Mouse (Mus musculus) kidney, adult 2 months (tissue): ENCODE data around the gene Tex29. TPM values are rescaled to one million over a fixed set of nuclear protein-coding genes. Genes with fewer than 3 reads are reported as not detected.

Experiments used
- DNase-seq: peaks from one replicate; pipeline ENCODE4 v3.0.0; 2021
- H3K27ac ChIP-seq: fragments of 200-500 bp; 2 replicates; pipeline ENCODE4 v1.5.1; 2012; ENCODE audit warnings: low read depth, low read length, control low read depth, inconsistent platforms; ENCODE audit not compliant: insufficient read depth
- H3K27me3 ChIP-seq: fragments of 200-500 bp; replicated peaks from 2 replicates; pipeline ENCODE4 v1.6.1; 2012; ENCODE audit warnings: mild to moderate bottlenecking, moderate library complexity, low read length, inconsistent platforms; ENCODE audit not compliant: control insufficient read depth, insufficient read depth
- H3K36me3 ChIP-seq: fragments of 200-500 bp; 2 replicates; pipeline ENCODE4 v1.6.1; 2012; ENCODE audit warnings: mild to moderate bottlenecking, moderate library complexity, low read length, inconsistent platforms; ENCODE audit not compliant: control insufficient read depth, insufficient read depth
- H3K4me1 ChIP-seq: fragments of 200-500 bp; 2 replicates; pipeline ENCODE4 v1.6.1; 2011; ENCODE audit warnings: low read length; ENCODE audit not compliant: control insufficient read depth, insufficient read depth
- H3K4me3 ChIP-seq: fragments of 200-500 bp; 2 replicates; pipeline ENCODE4 v1.5.1; 2011; ENCODE audit warnings: mild to moderate bottlenecking, low read depth, low read length, control low read depth; ENCODE audit not compliant: insufficient read depth
- CTCF ChIP-seq: fragments of 200-500 bp; conservative IDR thresholded peaks from 2 replicates; pipeline ENCODE4 v1.5.1; 2011; ENCODE audit warnings: low read depth, mild to moderate bottlenecking, control low read depth, low read length, moderate library complexity, mixed read lengths; ENCODE audit not compliant: insufficient read depth, insufficient read length
- POLR2A ChIP-seq: fragments of 200-500 bp; IDR thresholded peaks from one replicate; pipeline ENCODE4 v1.6.1; 2011; ENCODE audit warnings: low read depth, low read length, control low read depth
- WGBS: fragments of 180-500 bp; shearing (Covaris S2); methylation state at CpG from one replicate; pipeline ENCODE4 v1.1.7; 2018; 5-methylcytosine and 5-hydroxymethylcytosine counted together
- polyA plus RNA-seq: library from polyadenylated mRNA; depleted of rRNA; stranded (reverse); fragments of >200 nt; gene quantifications from 2 replicates; pipeline ENCODE4 v1.2.3, GENCODE M21; 2012; rRNA removed

Gene Tex29
- polyA plus RNA-seq = 0.15 TPM in 1 of 2 replicates, not detected in the other

DNA sequence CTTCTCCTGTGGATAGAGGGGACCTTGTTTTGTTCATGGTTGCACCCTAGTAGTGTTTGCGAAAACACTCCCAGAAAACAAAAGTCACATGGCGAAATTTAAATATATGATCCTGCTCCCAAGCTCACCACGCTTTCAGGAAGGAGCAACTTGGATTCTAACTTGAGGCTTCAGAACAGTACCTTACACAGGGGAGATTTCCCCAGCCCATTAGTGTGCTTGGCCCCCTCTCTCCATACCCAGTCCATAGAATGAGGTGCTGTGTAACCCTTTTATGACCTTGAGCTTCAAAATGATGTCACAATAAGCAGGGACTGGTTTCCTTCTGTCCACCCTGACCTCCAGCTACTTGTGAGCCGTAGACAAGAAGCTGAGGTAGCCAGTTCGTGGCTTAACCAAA, at the start of gene Tex29:
Tex29 (plus strand) TSS at position 301 of the 400 bp plus-strand sequence.
- no peaks in the 10 kb centered on the region for H3K4me1 ChIP-seq
- no peak within 1 kb of the TSS for H3K27ac ChIP-seq
- no peak for TF ChIP-seq POLR2A
- 88% methylated on average over 5 of the region's 5 CpGs for WGBS
- no peak for DNase-seq
- H3K36me3 ChIP-seq = no peaks in the 10 kb centered on the region
- H3K4me3 ChIP-seq = no peak within 1 kb of the TSS
- H3K27me3 ChIP-seq = no peaks in the 10 kb centered on the region

DNA sequence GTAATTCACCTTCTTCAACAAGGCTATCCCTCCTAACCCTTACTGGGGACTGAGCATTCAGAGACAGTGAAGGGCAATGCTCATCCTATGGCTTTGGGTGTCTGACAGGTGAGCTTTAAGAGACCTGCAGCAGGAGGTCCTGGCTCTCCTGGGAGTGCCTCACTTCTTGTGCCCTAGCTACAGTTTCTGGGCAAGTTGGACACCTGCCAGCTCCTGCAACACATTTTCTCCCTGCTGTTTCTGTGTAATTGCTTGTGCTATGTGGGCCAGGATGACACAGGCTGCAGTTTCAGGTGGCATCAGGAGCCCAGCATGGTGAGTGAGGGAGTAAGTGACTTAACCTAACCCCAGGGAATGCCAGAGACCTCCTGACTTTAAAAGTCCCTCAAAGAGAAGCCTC, 45.3 kb upstream of the Tex29 start:
- Histone ChIP-seq H3K4me1 (0 out of 2 replicates have a peak, but pooled peaks cover 2% of the 10 kb centered on the region), H3K36me3 (no peaks in the 10 kb centered on the region), H3K27ac (no peak overlapping the region), H3K27me3 (no peaks in the 10 kb centered on the region), H3K4me3 (no peak overlapping the region)
- TF ChIP-seq POLR2A (no peak), CTCF (no peak)
- DNase-seq = no peak

DNA sequence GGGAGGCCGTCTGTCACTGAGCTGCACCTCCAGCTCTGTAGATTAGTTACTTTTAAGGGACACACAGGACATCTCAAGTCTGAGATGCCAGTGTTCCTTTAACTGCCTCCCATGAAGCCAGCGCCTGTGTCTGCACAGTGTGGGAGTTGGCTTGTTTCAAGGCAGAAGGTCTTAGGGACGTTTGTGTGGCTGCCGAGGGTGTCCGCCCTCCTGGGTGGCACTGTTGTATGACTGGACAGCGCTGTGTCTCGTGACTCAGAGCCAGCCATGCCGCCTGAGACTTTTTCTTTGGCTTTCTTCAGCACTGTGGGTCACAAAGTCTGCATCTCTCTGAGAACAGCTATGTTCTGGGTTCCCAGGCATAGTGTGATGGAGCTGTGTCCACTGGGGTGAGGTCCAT, 43.1 kb upstream of the Tex29 start:
- Histone ChIP-seq H3K36me3 (no peaks in the 10 kb centered on the region; the same call in 1 of the 2 replicates), H3K27ac (no peak overlapping the region), H3K27me3 (no peaks in the 10 kb centered on the region), H3K4me1 (peaks cover 7% of the 10 kb centered on the region), H3K4me3 (no peak overlapping the region)
- 56% methylated on average over 8 of the region's 8 CpGs for WGBS
- DNase-seq = no peak
- TF ChIP-seq POLR2A (no peak), CTCF (no peak)

DNA sequence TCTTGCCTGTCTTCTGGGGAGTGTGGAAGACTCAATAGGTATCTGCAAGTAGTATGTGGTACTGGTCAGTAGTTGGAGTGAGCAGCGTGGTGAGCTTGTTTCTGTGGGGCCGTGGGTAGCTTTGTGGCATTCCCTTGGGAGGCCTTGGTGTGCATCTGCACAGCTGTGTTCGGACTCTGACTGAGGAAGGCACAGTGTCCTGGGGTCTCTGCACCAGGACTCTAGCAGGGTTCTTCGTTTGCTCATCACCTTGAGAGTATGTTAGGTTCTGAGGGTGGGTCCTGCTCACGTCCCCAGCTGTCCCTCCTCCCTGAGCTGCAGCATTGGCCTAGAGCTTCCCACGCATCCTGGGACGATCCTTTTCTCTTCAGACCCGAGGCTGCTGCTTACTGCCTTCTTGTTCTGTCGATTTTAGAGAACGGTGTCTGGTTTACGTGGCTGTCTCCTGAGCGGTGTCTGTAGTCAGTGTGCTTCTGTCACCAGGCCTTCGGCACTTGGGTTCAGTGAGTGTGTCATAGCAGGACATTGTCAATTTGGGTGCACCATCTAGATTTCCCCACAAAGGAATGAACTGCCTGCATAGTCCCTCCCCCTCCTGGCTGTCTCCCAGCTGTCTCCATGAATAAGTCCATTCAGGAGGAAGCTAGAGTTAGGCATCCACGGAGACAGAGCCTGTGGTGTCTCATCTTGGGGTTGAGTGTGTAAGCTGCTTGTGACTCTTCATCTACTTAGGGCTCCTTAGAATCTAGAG, 42.4 kb upstream of the Tex29 start:
- no peak for TF ChIP-seq POLR2A
- TF ChIP-seq CTCF = no peak
- Histone ChIP-seq H3K36me3 (no peaks in the 10 kb centered on the region; the same call in 1 of the 2 replicates), H3K27ac (no peak overlapping the region), H3K4me1 (peaks cover 7% of the 10 kb centered on the region), H3K4me3 (no peak overlapping the region), H3K27me3 (no peaks in the 10 kb centered on the region)
- no peak for DNase-seq
- 76% methylated on average over 14 of the region's 14 CpGs for WGBS

DNA sequence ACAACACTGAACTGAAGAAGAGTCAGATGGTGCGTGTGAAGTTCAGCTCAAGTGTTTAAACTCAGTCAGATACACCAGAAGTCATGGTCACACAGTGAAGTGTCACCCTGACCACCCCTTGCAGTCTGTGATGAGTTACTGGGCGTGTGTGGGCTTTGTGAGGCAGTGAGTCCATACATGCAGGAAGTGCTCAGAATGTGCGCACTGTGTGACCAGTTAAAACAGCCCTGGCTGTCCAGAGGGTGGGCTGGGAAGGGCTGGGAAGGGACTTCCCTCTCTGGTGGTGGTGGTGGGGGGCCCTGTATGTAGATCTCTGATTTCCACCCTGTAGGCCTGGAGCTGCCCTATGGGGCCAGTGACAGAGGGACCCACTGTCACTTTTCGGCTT, 41.8 kb upstream of the Tex29 start:
- no peak for TF ChIP-seq POLR2A
- no peak for TF ChIP-seq CTCF
- DNase-seq = no peak
- WGBS = 90% methylated on average over 4 of the region's 4 CpGs
- H3K27ac ChIP-seq = no peak overlapping the region
- no peaks in the 10 kb centered on the region for H3K27me3 ChIP-seq
- no peak overlapping the region for H3K4me3 ChIP-seq
- peaks cover 7% of the 10 kb centered on the region for H3K4me1 ChIP-seq
- H3K36me3 ChIP-seq = no peaks in the 10 kb centered on the region; the same call in 1 of the 2 replicates

DNA sequence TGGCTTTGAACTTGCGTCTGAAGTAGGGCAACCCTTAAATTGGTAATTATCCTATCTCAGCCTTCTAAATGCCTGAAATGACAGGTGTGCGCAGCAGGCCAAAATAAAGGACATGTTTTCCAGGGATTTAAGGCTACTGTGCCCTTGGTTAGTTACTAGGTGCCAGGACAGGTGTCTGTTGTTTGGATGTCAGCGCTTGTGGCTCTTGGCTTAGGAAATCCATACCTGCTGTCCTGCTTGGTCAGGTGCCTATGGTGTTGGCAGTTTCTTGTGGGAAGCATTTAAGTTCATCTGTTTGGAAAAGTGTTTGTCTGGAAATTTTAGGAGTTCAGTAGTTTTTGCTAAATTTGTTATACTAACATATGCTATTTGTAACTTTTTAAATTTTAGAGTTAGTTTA, 41.2 kb upstream of the Tex29 start:
- DNase-seq = no peak
- WGBS = 91% methylated on average over 3 of the region's 3 CpGs
- peaks cover 7% of the 10 kb centered on the region for H3K4me1 ChIP-seq
- no peak overlapping the region for H3K4me3 ChIP-seq
- no peaks in the 10 kb centered on the region; the same call in 1 of the 2 replicates for H3K36me3 ChIP-seq
- TF ChIP-seq CTCF (no peak), POLR2A (no peak)
- H3K27me3 ChIP-seq = no peaks in the 10 kb centered on the region
- H3K27ac ChIP-seq = no peak overlapping the region

DNA sequence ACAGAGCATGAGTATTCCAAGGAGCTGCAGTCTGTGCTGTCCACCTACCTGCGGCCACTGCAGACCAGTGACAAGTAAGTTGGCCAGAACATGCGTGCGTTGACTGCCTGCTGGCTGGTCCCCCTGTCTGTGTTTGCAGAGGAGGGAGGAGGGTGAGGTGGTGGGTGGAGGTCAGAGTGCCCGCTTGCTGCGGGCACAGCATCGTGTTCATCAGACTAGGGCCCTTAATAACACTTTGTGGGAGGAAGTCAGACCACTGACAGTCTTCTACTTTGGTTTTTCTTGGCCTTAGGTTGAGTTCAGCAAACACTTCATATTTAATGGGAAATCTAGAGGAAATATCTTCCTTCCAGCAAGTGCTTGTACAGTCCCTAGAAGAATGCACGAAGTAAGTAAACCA, 39.8 kb upstream of the Tex29 start:
- Histone ChIP-seq H3K4me3 (no peak overlapping the region), H3K27me3 (no peaks in the 10 kb centered on the region), H3K27ac (no peak overlapping the region), H3K4me1 (peaks cover 7% of the 10 kb centered on the region), H3K36me3 (no peaks in the 10 kb centered on the region; the same call in 1 of the 2 replicates)
- TF ChIP-seq POLR2A (no peak), CTCF (no peak)
- no peak for DNase-seq
- 51% methylated on average over 7 of the region's 7 CpGs for WGBS

DNA sequence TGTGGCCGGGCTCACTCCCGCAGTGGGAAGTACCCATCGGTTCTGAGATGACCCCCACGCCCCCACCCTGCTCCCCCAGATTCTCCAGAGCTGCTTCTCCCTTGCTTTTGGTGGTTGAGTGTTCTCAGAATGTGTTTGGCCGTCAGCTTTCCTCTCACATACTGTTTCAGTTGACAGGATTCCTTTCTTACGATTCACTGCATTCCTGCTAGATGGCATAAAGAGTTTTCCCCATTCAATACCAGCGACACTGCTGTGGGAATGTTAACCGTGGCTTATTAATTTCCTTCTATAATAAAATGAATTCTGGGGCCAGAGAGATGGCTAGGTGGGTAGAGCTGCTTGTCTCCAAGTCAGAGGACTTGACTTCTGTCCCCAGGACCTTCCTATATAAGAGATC, 38.7 kb upstream of the Tex29 start:
- H3K27me3 ChIP-seq = no peaks in the 10 kb centered on the region
- DNase-seq = no peak

More for the DNA sequence above, 38.7 kb upstream of the Tex29 start:
- TF ChIP-seq POLR2A = no peak
- no peak for TF ChIP-seq CTCF
- peaks cover 7% of the 10 kb centered on the region for H3K4me1 ChIP-seq
- no peaks in the 10 kb centered on the region; the same call in 1 of the 2 replicates for H3K36me3 ChIP-seq
- 31% methylated on average over 8 of the region's 8 CpGs for WGBS
- no peak overlapping the region for H3K4me3 ChIP-seq
- H3K27ac ChIP-seq = no peak overlapping the region
